Mouse (Mus musculus) cerebellum, adult 2 months (tissue): ENCODE results near the gene Magea5.
"Not testable (repeated sequence)": the region's sequence is repeated elsewhere in the genome, so short reads cannot be mapped to it uniquely, and the experiment has no call there.

Experiments
- CTCF ChIP-seq: fragments of 200-500 bp; IDR thresholded peaks from 2 replicates; pipeline ENCODE4 v1.5.1; 2011; ENCODE audit warnings: low read depth, mild to moderate bottlenecking, control low read depth, low read length, moderate library complexity, borderline replicate concordance; ENCODE audit not compliant: insufficient read depth
- POLR2A ChIP-seq: fragments of 200-500 bp; IDR thresholded peaks from 2 replicates; pipeline ENCODE4 v1.6.1; 2011; ENCODE audit warnings: low read length, control low read depth, borderline replicate concordance; ENCODE audit not compliant: insufficient read depth

DNA sequence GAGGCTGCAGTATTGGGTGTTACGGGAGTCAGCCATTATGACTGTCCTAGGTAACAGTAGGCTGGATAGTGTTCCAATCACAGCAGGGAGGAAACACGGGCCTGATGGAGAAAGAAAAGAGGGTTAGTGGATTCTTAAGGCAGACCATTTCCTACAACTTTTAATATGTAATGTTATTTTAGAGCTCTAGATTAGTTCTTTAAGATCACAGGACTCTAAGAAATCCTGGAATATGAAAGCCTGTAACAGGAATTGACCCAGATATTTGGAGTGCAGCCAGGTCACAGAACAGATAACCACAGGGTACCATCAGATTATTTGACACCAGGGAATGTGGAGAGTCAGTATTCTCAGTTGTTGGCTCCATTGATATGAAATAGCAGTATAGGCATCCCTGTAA, 26.7 kb upstream of the Magea5 start, which contains the start of gene Magea1:
- not testable (repeated sequence) for TF ChIP-seq POLR2A, CTCF
